Mouse (Mus musculus) neutrophil, adult 5-6 weeks (primary cell): ENCODE measurements around the gene Nuak1. TPM values are rescaled to one million over a fixed set of nuclear protein-coding genes. Genes with fewer than 3 reads are reported as not detected.
"Not testable (repeated sequence)": the region's sequence is repeated elsewhere in the genome, so short reads cannot be mapped to it uniquely, and the experiment has no call there.

Experiments
- ATAC-seq: fragments of 151-379, 151-347 bp; 2 replicates; pipeline ENCODE4 v1.8.0; 2017; ENCODE audit warnings: mild to moderate bottlenecking, moderate TSS enrichment; ENCODE audit not compliant: insufficient number of reproducible peaks, poor library complexity, low FRiP score, severe bottlenecking; ENCODE audit errors: extremely low read depth
- total RNA-seq: library from RNA; stranded (forward); fragments of 200-1000 nt; gene quantifications from 2 replicates; pipeline ENCODE4 v1.2.3, GENCODE M21; 2017

Gene Nuak1
- 0.49 and 1.0 TPM in 2 replicates for total RNA-seq

DNA sequence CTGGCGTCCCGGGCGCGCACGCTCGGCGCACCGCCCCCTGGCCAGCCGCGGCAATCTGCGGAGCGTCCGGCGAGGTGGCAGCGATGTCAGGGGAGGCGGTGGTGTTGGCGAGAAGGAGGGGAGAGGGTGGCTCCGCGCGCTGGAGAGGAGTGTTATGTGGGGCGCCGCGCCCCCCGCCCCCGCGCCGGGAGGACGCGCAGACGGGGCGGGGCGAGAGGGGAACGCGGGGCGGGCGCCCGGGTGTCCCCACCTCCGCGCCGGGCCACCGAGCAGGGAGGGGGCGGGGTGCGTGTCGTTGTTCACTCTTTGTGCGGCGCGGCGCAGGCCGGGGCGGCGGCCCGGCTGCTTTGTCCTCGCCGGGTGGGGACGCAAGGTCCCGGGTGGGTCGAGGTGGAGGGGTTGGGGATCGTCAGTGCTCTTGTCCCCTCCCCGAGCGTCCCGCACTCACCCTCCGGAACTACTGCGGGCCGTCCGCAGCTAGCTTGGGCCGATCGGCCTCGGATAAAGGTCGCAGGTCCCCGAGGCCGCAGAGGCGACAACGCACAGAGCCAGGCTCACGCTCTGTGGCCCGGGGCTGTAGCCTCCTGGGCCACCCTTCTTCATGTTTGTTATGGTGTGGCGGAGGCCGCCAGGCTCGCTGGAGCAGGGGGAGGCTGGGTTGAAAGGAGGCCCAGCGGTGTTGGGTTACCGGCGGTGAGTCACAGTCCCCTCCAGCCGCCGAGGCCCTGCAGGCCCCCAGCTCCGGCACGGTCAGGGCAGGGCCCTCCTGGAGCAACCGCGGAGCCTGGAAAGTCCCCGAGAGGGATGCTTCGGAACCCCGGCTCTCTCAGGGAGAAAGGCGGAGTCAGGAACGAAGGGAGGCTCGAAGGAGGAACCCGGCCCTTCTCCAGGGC lies at the start of gene Nuak1:
TSS of gene Nuak1 (minus strand) at position 57 of the 893 bp plus-strand sequence.
- ATAC-seq, result peak; percentile 29; the same call in 1 of the 2 replicates

GRCm38 (mm10) chr10:84490115-84490514 lies 49.7 kb upstream of the Nuak1 start:
- ATAC-seq, result no peak

- ATAC-seq, result peak; percentile 85
Measured at GRCm38 (mm10) chr10:84488315-84488714, 47.9 kb upstream of the Nuak1 start.

- ATAC-seq, result no peak
Measured at GRCm38 (mm10) chr10:84484661-84485060, 44.3 kb upstream of the Nuak1 start.

- ATAC-seq, result no peak
Measured at GRCm38 (mm10) chr10:84483553-84483952, 43.2 kb upstream of the Nuak1 start.

- no peak for ATAC-seq
Measured at GRCm38 (mm10) chr10:84483069-84483468, 42.7 kb upstream of the Nuak1 start.

GRCm38 (mm10) chr10:84482418-84482817 lies 42.0 kb upstream of the Nuak1 start:
- ATAC-seq, result not testable (repeated sequence)

GRCm38 (mm10) chr10:84481327-84481671 lies 40.9 kb upstream of the Nuak1 start:
- ATAC-seq, result no peak

GRCm38 (mm10) chr10:84480667-84481326 lies 40.4 kb upstream of the Nuak1 start:
- ATAC-seq, result no peak

- no peak for ATAC-seq
Measured at GRCm38 (mm10) chr10:84480146-84480545, 39.7 kb upstream of the Nuak1 start.

DNA sequence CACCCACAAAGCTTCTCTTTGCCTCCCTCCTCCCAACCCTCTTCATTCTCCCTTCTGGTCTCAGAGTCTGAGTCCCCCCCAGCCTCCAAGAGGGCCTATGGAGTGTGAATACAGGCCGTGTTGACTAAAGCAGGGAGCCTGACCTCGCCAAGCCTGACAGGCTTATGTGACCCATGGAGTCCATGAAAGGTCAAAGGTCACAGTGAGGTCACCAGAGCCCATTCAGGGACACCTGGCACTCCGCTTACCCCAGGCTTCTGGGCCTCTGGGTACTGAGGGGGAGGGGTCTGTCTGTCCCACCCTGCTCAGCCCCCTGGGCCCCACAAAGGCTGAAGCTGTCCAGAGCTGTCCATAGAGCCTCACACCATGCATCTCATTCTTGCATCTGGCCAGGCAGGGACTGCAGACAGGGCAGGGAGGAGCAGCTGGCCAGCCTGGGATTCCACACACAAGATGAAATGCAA lies 37.2 kb upstream of the Nuak1 start:
- ATAC-seq, result no peak

DNA sequence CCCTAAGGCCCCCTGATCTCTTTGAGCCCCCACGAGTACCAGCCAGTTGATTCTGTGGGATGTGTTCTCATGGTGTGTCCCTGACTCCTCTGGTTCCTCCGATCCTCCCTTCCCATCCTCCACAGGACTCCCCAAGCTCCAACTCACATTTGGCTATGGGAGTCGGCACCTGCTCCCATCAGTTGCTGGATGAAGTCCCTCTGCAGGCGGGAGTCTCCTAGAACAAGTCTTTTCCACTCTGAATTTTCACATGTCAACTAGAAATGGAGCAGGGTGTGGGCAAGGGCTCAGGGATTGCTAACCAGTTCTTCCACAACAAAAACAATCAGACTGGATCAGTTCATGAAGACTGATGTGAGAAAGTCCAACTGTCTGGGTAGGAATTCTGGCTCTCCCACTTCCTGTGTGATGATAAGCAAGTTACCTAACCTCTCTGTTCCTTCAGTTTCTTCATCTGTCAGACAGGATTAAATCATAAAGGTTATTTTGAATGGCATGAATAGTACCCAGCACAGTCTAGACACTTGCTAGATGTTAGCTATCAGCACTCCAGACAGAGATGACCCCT lies 36.7 kb upstream of the Nuak1 start:
- no peak for ATAC-seq

DNA sequence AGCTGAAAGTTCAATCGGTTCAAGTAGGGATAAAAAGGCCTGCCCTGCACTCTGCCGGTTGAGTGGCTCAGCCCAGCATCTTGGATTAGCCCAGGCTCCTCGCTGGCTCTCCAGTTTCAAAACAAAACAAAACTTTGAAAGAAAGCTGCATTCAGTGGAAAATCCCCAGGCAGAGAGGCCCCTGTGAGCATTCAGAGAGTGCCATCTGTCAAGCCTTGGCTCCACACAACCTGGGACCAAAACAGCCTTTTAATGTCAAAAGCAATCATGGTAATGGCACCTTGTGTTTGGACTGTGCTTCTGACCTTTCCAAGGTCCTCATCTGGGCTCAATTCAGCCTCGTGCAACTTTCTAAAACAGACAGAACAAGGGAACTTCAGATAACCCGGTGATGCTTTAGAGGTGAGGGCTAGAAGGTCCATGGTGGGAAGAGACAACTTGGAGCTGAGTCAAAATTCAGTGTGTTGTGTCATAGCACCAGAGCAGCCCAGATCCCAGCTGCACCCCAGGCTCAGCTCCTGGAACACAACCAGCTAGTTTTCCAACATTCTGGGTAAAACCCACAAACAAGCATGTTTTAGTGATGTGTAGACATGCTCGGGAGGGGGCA lies 27.3 kb upstream of the Nuak1 start:
- ATAC-seq, result no peak

- no peak for ATAC-seq
Measured at GRCm38 (mm10) chr10:84465511-84465910, 25.1 kb upstream of the Nuak1 start.

- no peak for ATAC-seq
Measured at GRCm38 (mm10) chr10:84460420-84461101, 20.2 kb upstream of the Nuak1 start.

DNA sequence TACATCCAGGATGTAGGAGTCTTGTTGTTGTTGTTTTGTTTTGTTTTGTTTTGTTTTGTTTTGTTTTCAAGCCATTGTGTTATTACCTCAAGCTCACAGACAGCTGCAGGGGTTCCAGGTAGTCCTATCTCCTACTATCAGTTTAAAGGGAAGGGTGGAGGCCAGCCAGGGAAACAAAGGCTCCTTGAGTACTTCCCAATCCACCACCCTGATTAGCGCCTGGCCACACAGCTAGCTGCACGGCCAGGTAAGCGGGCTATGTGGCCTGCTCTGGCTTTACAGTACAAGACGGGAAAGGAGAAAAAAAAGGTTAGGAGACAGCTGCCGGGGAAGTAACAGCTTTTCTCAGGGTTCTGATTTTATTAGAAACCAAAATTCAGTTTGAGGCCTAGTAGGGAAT lies 17.7 kb upstream of the Nuak1 start:
- no peak for ATAC-seq

GRCm38 (mm10) chr10:84457539-84457938 lies 17.1 kb upstream of the Nuak1 start:
- no peak for ATAC-seq

GRCm38 (mm10) chr10:84456632-84457320 lies 16.4 kb upstream of the Nuak1 start:
- no peak for ATAC-seq
